Mouse (Mus musculus) heart, embryonic 13.5 days (tissue): ENCODE results near the gene Cdiptos. TPM values are rescaled to one million over a fixed set of nuclear protein-coding genes. Genes with fewer than 3 reads are reported as not detected.

Experiments used
- ATAC-seq: fragments of 200-750 bp; cut with Nextera tagmentation; 2 replicates; pipeline ENCODE4 v1.8.0; 2017; ENCODE audit warnings: moderate TSS enrichment; ENCODE audit not compliant: insufficient number of reproducible peaks, low FRiP score, low TSS enrichment; ENCODE audit errors: extremely low read depth
- H3K27ac ChIP-seq: fragments of 300-500 bp; sonication (generic); replicated peaks from 2 replicates; pipeline ENCODE4 v1.5.1; 2015; ENCODE audit warnings: moderate library complexity, mild to moderate bottlenecking, inconsistent platforms
- H3K27me3 ChIP-seq: fragments of 300-500 bp; sonication (generic); replicated peaks from 2 replicates; pipeline ENCODE4 v1.6.1; 2015; ENCODE audit warnings: mild to moderate bottlenecking, inconsistent platforms
- H3K36me3 ChIP-seq: fragments of 300-500 bp; sonication (generic); 2 replicates; pipeline ENCODE4 v1.6.1; 2015; ENCODE audit warnings: mild to moderate bottlenecking, inconsistent platforms
- H3K4me1 ChIP-seq: fragments of 300-500 bp; sonication (generic); 2 replicates; pipeline ENCODE4 v1.6.1; 2015; ENCODE audit warnings: inconsistent platforms
- H3K4me2 ChIP-seq: fragments of 300-500 bp; sonication (generic); 2 replicates; pipeline ENCODE4 v1.6.1; 2015; ENCODE audit warnings: inconsistent platforms, mild to moderate bottlenecking, moderate library complexity
- H3K4me3 ChIP-seq: fragments of 300-500 bp; sonication (generic); 2 replicates; pipeline ENCODE4 v1.5.1; 2015; ENCODE audit warnings: moderate library complexity, mild to moderate bottlenecking, inconsistent platforms
- H3K9ac ChIP-seq: fragments of 300-500 bp; sonication (generic); 2 replicates; pipeline ENCODE4 v1.6.1; 2015; ENCODE audit warnings: inconsistent platforms, mild to moderate bottlenecking, moderate library complexity
- H3K9me3 ChIP-seq: fragments of 300-500 bp; sonication (generic); 2 replicates; pipeline ENCODE4 v1.6.1; 2016; ENCODE audit warnings: inconsistent platforms
- WGBS: fragments of 180-500 bp; shearing (Covaris S2); methylation state at CpG from one replicate; pipeline ENCODE4 v1.1.7; 2015; ENCODE audit warnings: mixed read lengths; 5-methylcytosine and 5-hydroxymethylcytosine counted together
- polyA plus RNA-seq: library from polyadenylated mRNA; unstranded; fragments of >200 nt; fragmentation: Nextera tagmentation; extraction: Ambion mirVana; gene quantifications from 2 replicates; pipeline ENCODE4 v1.2.1, GENCODE M21; 2015

Cdiptos gene
- polyA plus RNA-seq, 1 experiment from 2014 or later = 0.59 TPM

GRCm38 (mm10) chr7:126948626-126949025 lies 27.3 kb downstream of the Cdiptos start:
- no peak overlapping the region for H3K27ac ChIP-seq
- WGBS = 69% methylated on average over 10 of the region's 10 CpGs

GRCm38 (mm10) chr7:126946530-126946929 lies 29.4 kb downstream of the Cdiptos start:
- WGBS = 39% methylated on average over 3 of the region's 3 CpGs
- H3K9me3 ChIP-seq = no peaks in the 10 kb centered on the region
- no peak overlapping the region for H3K9ac ChIP-seq
- H3K4me3 ChIP-seq = no peak overlapping the region
- peaks cover 43% of the 10 kb centered on the region for H3K36me3 ChIP-seq
- no peak overlapping the region for H3K27ac ChIP-seq
- no peak for ATAC-seq
- H3K27me3 ChIP-seq = peaks cover 32% of the 10 kb centered on the region
- peaks cover 15% of the 10 kb centered on the region for H3K4me1 ChIP-seq
- no peak overlapping the region for H3K4me2 ChIP-seq

More at GRCm38 (mm10) chr7:126948626-126949025, 27.3 kb downstream of the Cdiptos start:
- Histone ChIP-seq H3K9ac (no peak overlapping the region), H3K27me3 (peaks cover 51% of the 10 kb centered on the region), H3K36me3 (peaks cover 24% of the 10 kb centered on the region), H3K4me1 (peaks cover 15% of the 10 kb centered on the region), H3K9me3 (no peaks in the 10 kb centered on the region), H3K4me3 (no peak overlapping the region), H3K4me2 (0 out of 2 replicates have a peak overlapping the region, but pooled peaks have one; percentile 99)
- ATAC-seq = no peak

- WGBS = 74% methylated on average over 5 of the region's 5 CpGs
- Histone ChIP-seq H3K9me3 (no peaks in the 10 kb centered on the region), H3K4me2 (no peak overlapping the region), H3K36me3 (peaks cover 49% of the 10 kb centered on the region), H3K4me1 (no peaks in the 10 kb centered on the region), H3K4me3 (no peak overlapping the region), H3K27ac (no peak overlapping the region), H3K27me3 (no peaks in the 10 kb centered on the region), H3K9ac (no peak overlapping the region)
- no peak for ATAC-seq
Measured at GRCm38 (mm10) chr7:126941801-126942200, 34.1 kb downstream of the Cdiptos start.

GRCm38 (mm10) chr7:126941171-126941570 lies 34.7 kb downstream of the Cdiptos start:
- H3K27ac ChIP-seq = no peak overlapping the region
- no peaks in the 10 kb centered on the region for H3K9me3 ChIP-seq
- no peak overlapping the region for H3K4me3 ChIP-seq
- no peak overlapping the region for H3K4me2 ChIP-seq
- no peaks in the 10 kb centered on the region for H3K4me1 ChIP-seq
- WGBS = 37% methylated on average over 6 of the region's 6 CpGs
- H3K9ac ChIP-seq = no peak overlapping the region
- H3K27me3 ChIP-seq = no peaks in the 10 kb centered on the region
- no peak for ATAC-seq
- peaks cover 55% of the 10 kb centered on the region for H3K36me3 ChIP-seq

GRCm38 (mm10) chr7:126932652-126933051 lies 43.2 kb downstream of the Cdiptos start:
- 66% methylated on average over 2 of the region's 2 CpGs for WGBS
- Histone ChIP-seq H3K9me3 (no peaks in the 10 kb centered on the region), H3K27me3 (no peaks in the 10 kb centered on the region), H3K4me3 (no peak overlapping the region), H3K27ac (no peak overlapping the region), H3K9ac (no peak overlapping the region), H3K4me1 (peaks cover 12% of the 10 kb centered on the region), H3K36me3 (peaks cover 49% of the 10 kb centered on the region), H3K4me2 (no peak overlapping the region)
- ATAC-seq = no peak

DNA sequence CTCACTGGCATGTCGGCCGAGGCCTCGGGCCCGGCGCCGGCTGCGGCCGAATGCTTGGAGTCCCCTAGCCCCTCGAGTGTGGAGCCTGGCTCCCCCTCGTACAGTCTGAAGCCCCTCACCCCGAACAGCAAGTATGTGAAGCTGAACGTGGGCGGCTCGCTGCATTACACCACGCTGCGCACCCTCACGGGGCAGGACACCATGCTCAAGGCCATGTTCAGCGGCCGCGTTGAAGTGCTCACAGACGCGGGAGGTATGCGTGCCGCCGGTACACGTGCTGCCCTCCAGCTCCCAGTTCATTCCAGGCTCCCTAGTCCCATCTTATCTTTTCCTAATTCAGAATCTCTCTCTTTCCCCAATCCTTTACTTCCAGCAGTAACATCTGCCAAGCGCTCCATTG lies 46.9 kb downstream of the Cdiptos start:
- H3K27ac ChIP-seq = peak overlapping the region; percentile 67
- no peaks in the 10 kb centered on the region for H3K27me3 ChIP-seq
- peaks cover 19% of the 10 kb centered on the region for H3K36me3 ChIP-seq
- H3K9me3 ChIP-seq = no peaks in the 10 kb centered on the region
- WGBS = under 1% methylated on average over 27 of the region's 27 CpGs
- H3K4me2 ChIP-seq = peak overlapping the region; percentile 85
- H3K4me1 ChIP-seq = peaks cover 12% of the 10 kb centered on the region
- no peak; the same call in 1 of the 2 replicates for ATAC-seq
- H3K4me3 ChIP-seq = peak overlapping the region; percentile 76
- peak overlapping the region; percentile 90 for H3K9ac ChIP-seq

GRCm38 (mm10) chr7:126928384-126929037 lies 47.4 kb downstream of the Cdiptos start, which contains the start of gene Kctd13:
Kctd13 (plus strand) TSS chr7:126928879.
- ATAC-seq = peak; percentile 94

GRCm38 (mm10) chr7:126926299-126926698 lies 49.6 kb downstream of the Cdiptos start:
- 25% methylated on average over 3 of the region's 3 CpGs for WGBS
- ATAC-seq = no peak
- H3K27me3 ChIP-seq = no peaks in the 10 kb centered on the region

More at GRCm38 (mm10) chr7:126928384-126929037, 47.4 kb downstream of the Cdiptos start, which contains the start of gene Kctd13:
- H3K27me3 ChIP-seq = no peaks in the 10 kb centered on the region
- WGBS = 3% methylated on average over 56 of the region's 56 CpGs
- H3K4me2 ChIP-seq = peak within 1 kb of the TSS; percentile 85
- peak within 1 kb of the TSS; percentile 67 for H3K27ac ChIP-seq
- peaks cover 12% of the 10 kb centered on the region for H3K4me1 ChIP-seq
- peaks cover 15% of the 10 kb centered on the region for H3K36me3 ChIP-seq
- peak within 1 kb of the TSS; percentile 76 for H3K4me3 ChIP-seq
- H3K9me3 ChIP-seq = no peaks in the 10 kb centered on the region
- peak within 1 kb of the TSS; percentile 90 for H3K9ac ChIP-seq

DNA sequence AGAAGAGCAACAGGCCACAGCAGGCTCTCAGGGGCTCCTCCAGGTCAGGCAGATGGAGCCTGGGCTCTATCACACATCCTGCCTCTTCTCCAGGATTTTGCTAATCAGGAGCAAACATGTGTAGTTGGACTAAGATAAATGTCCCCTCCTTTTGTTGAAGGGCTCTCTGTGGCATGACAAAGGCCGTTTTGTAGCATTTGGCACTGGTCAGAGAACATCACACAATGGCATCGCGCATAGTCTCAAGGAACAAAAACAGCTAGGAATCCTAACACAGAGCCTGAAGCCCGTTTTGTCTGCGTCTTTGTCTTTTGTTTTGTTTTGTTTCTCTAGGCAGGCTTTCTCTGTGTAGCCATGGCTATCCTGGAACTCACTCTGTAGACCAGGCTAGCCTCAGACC lies 51.9 kb downstream of the Cdiptos start:
- Histone ChIP-seq H3K27me3 (no peaks in the 10 kb centered on the region), H3K4me3 (no peak overlapping the region), H3K27ac (peak overlapping the region; percentile 50; the same call in 1 of the 2 replicates), H3K36me3 (no peaks in the 10 kb centered on the region), H3K4me1 (0 out of 2 replicates have a peak, but pooled peaks cover 3% of the 10 kb centered on the region), H3K9me3 (no peaks in the 10 kb centered on the region), H3K9ac (0 out of 2 replicates have a peak overlapping the region, but pooled peaks have one; percentile 19), H3K4me2 (no peak overlapping the region)
- WGBS = 63% methylated on average over 5 of the region's 5 CpGs
- ATAC-seq = no peak

More at GRCm38 (mm10) chr7:126926299-126926698, 49.6 kb downstream of the Cdiptos start:
- H3K4me3 ChIP-seq = no peak overlapping the region
- peaks cover 2% of the 10 kb centered on the region; the same call in 1 of the 2 replicates for H3K36me3 ChIP-seq
- H3K4me2 ChIP-seq = no peak overlapping the region
- H3K27ac ChIP-seq = no peak overlapping the region
- H3K4me1 ChIP-seq = peaks cover 12% of the 10 kb centered on the region
- no peak overlapping the region for H3K9ac ChIP-seq
- no peaks in the 10 kb centered on the region for H3K9me3 ChIP-seq

GRCm38 (mm10) chr7:126922624-126923060 lies 53.3 kb downstream of the Cdiptos start, which contains the start of gene Tmem219:
Tmem219 (minus strand) TSS chr7:126922917.
- no peaks in the 10 kb centered on the region for H3K4me1 ChIP-seq
- peak within 1 kb of the TSS; percentile 50; the same call in 1 of the 2 replicates for H3K27ac ChIP-seq
- no peak within 1 kb of the TSS for H3K9ac ChIP-seq
- 51% methylated on average over 5 of the region's 5 CpGs for WGBS
- no peak within 1 kb of the TSS for H3K4me2 ChIP-seq
- H3K27me3 ChIP-seq = no peaks in the 10 kb centered on the region
- ATAC-seq = no peak
- H3K4me3 ChIP-seq = no peak within 1 kb of the TSS
- H3K9me3 ChIP-seq = no peaks in the 10 kb centered on the region
- H3K36me3 ChIP-seq = no peaks in the 10 kb centered on the region
